Mouse (Mus musculus) liver, adult (tissue): Measurements from ENCODE around the gene Cabp4.

Source experiments
- GATA4 ChIP-seq: IDR thresholded peaks from 2 replicates; pipeline ENCODE4 v1.6.1; 2014; ENCODE audit warnings: mild to moderate bottlenecking, low read length; ENCODE audit not compliant: insufficient replicate concordance

The Cabp4 gene

DNA sequence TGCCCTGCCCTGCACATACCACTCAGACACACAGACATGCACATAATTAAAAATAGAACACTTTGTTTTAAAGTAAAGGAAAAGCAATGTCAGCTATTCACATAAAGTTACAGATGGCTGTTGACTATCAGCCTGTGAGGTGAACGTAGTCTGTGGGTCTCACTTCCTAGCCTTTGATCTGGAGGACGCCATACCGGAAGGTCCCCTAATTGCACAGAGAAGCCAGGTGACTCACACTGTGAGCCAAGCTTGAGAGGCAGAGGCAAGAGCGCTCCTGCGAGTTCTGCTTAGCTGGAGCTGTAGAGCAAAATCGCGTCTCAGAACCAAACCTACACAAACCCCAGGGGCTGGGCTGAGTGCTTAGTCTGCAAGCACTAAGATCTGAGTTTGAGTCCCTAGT is 50.1 kb downstream of the Cabp4 start:
- TF ChIP-seq GATA4 = no peak

DNA sequence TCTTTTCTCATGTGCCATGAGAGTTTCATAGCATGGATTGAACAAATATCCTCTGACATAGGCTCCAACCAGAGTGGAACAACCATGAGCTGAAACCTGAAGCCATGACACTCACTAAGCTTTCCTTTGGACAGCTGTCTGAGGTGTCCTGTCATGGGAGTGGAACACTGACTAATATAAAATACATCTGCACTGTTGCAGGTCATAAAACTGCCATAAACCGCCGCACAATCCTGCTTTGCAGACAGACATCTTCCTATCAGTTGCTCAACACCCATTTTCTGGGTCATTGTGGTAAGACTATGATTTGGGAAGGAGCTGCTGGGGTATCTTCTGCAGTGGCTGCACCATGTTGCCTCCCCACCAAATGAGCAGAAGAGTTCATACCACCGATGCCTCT is 51.1 kb downstream of the Cabp4 start:
- no peak for TF ChIP-seq GATA4

- no peak for TF ChIP-seq GATA4
Observed at GRCm38 (mm10) chr19:4091383-4091782, 52.5 kb downstream of the Cabp4 start.

GRCm38 (mm10) chr19:4090446-4090845 is 53.4 kb downstream of the Cabp4 start:
- TF ChIP-seq GATA4 = no peak

- no peak for TF ChIP-seq GATA4
Observed at GRCm38 (mm10) chr19:4089128-4089527, 54.7 kb downstream of the Cabp4 start.

DNA sequence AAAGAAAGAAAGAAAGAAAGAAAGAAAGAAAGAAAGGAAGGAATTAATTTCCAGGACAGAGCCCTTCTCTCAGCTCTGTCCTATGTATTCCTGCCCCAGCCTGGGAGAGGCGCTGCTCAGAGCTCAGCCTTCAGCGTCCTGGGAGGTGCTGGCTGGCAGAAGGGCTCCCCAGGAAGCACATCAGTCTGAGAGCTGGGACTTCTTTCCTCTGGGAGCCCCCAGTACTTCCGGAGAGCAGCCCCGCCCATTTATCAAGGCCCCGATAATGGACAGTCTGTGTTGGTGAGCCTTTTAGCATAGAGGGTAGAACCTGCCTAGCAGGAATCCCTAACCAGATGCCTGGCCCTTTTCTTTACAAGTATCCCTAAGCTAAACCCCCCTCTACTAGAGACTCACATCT is 55.7 kb downstream of the Cabp4 start:
- TF ChIP-seq GATA4 = no peak

GRCm38 (mm10) chr19:4087090-4087489 is 56.7 kb downstream of the Cabp4 start:
- no peak for TF ChIP-seq GATA4

GRCm38 (mm10) chr19:4086156-4086555 is 57.7 kb downstream of the Cabp4 start:
- no peak for TF ChIP-seq GATA4
